Mouse (Mus musculus) forebrain, embryonic 13.5 days (tissue): ENCODE measurements around the gene Ifne. TPM values are rescaled to one million over a fixed set of nuclear protein-coding genes. Genes with fewer than 3 reads are reported as not detected.

Source experiments
- microRNA counts: library from miRNA; unstranded; fragments of <30 nt; microRNA quantifications from one replicate; lab custom pipeline; 2016
- microRNA-seq: library from miRNA; unstranded; fragments of <30 nt; microRNA quantifications from one replicate; pipeline ENCODE4, GENCODE M21; 2016
- polyA plus RNA-seq: library from polyadenylated mRNA; unstranded; fragments of >200 nt; fragmentation: Nextera tagmentation; extraction: Ambion mirVana; gene quantifications from 2 replicates; pipeline ENCODE4 v1.2.1, GENCODE M21; 2015

Gene Ifne
- polyA plus RNA-seq, 1 experiment from 2014 or later: not detected

MicroRNAs within 50 kb of the gene (microRNA counts, 519-probe panel; counts per million panel counts)
- microRNA mmu-miR-31 (lab: Ali Mortazavi, UCI): 3,090 counts per million, percentile 67 among the panel's probes with 10 or more counts

Small RNA genes lying within 50 kb of the gene (microRNA-seq; reads per million reads assigned to microRNA genes)
- gene Mir31: 38.6 reads per million, percentile 39 among the genes with 10 or more reads in this experiment

Other genes with a start within 250 kb of the Ifne start
- not detected in 2 replicates for gene C87499, start 245.8 kb downstream of the Ifne start, polyA plus RNA-seq
- not detected in 2 replicates for gene Ifna13, start 235.7 kb downstream of the Ifne start, polyA plus RNA-seq
- gene Ifna16, start 203.3 kb downstream of the Ifne start, polyA plus RNA-seq: not detected in 2 replicates
- gene Ifna2, start 196.3 kb downstream of the Ifne start, polyA plus RNA-seq: not detected in 2 replicates
- gene Ifnab, start 188.8 kb downstream of the Ifne start, polyA plus RNA-seq: not detected in 2 replicates
- 1.1 and 2.1 TPM in 2 replicates for gene Gm26566, start 158.4 kb downstream of the Ifne start, polyA plus RNA-seq
- gene Klhl9, start 157.7 kb downstream of the Ifne start, polyA plus RNA-seq: 120 and 125 TPM in 2 replicates
- not detected in 2 replicates for gene Gm13271, start 125.3 kb downstream of the Ifne start, polyA plus RNA-seq
- 0.17 TPM in 1 of 2 replicates, not detected in the other for gene Gm13283, start 120.1 kb downstream of the Ifne start, polyA plus RNA-seq
- not detected in 2 replicates for gene Gm13290, start 106.4 kb downstream of the Ifne start, polyA plus RNA-seq
- gene Gm13289, start 103.3 kb downstream of the Ifne start, polyA plus RNA-seq: not detected in 2 replicates
- gene Gm13272, start 100.4 kb downstream of the Ifne start, polyA plus RNA-seq: not detected in 2 replicates
- 0.18 TPM in 1 of 2 replicates, not detected in the other for gene Ifnz, start 98.1 kb downstream of the Ifne start, polyA plus RNA-seq
- gene Gm13276, start 94.5 kb downstream of the Ifne start, polyA plus RNA-seq: not detected in 2 replicates
- gene Gm13277, start 91.6 kb downstream of the Ifne start, polyA plus RNA-seq: not detected in 2 replicates
- not detected in 2 replicates for gene Gm13278, start 88.7 kb downstream of the Ifne start, polyA plus RNA-seq
- gene Gm13275, start 85.7 kb downstream of the Ifne start, polyA plus RNA-seq: not detected in 2 replicates
- gene Gm13279, start 82.8 kb downstream of the Ifne start, polyA plus RNA-seq: not detected in 2 replicates
- gene Gm13285, start 80.5 kb downstream of the Ifne start, polyA plus RNA-seq: 0.43 TPM in 1 of 2 replicates, not detected in the other
- not detected in 2 replicates for gene Gm13287, start 76.9 kb downstream of the Ifne start, polyA plus RNA-seq
- gene Gm13288, start 74.7 kb downstream of the Ifne start, polyA plus RNA-seq: not detected in 2 replicates
- not detected in 2 replicates for gene Ifna7, start 64.0 kb downstream of the Ifne start, polyA plus RNA-seq
- gene Ifna11, start 60.2 kb downstream of the Ifne start, polyA plus RNA-seq: not detected in 2 replicates
- gene Ifna6, start 52.8 kb downstream of the Ifne start, polyA plus RNA-seq: not detected in 2 replicates
- not detected in 2 replicates for gene Ifna5, start 44.7 kb downstream of the Ifne start, polyA plus RNA-seq
- gene Ifna4, start 38.3 kb downstream of the Ifne start, polyA plus RNA-seq: not detected in 2 replicates
- not detected in 2 replicates for gene Ifna1, start 30.1 kb downstream of the Ifne start, polyA plus RNA-seq